Mouse (Mus musculus): ENCODE results near the gene Olfr961.

Olfr961 gene

DNA sequence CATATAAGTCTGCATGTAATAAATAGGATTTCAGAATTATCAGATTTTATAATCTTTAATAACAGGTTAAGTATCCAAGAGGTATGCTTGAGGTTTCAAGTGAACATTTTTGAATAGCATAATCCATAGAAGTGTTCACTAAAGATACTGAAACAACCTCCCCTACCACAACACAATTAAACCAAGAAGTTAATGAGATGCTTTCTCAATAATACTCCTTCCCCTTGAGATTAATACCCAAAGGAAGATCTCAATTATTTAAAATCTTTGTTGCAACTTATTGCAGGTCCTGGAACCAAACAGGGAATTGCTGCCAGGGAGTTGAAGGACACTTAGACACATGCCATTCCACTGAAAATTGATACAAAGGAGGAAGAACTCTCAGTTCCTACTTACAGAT lies at the start of gene Olfr961:
Gene Olfr961 (plus strand): TSS at position 301 of the 400 bp plus-strand sequence.
- no peak for DNase-seq (ENCODE audit: low spot score)

DNA sequence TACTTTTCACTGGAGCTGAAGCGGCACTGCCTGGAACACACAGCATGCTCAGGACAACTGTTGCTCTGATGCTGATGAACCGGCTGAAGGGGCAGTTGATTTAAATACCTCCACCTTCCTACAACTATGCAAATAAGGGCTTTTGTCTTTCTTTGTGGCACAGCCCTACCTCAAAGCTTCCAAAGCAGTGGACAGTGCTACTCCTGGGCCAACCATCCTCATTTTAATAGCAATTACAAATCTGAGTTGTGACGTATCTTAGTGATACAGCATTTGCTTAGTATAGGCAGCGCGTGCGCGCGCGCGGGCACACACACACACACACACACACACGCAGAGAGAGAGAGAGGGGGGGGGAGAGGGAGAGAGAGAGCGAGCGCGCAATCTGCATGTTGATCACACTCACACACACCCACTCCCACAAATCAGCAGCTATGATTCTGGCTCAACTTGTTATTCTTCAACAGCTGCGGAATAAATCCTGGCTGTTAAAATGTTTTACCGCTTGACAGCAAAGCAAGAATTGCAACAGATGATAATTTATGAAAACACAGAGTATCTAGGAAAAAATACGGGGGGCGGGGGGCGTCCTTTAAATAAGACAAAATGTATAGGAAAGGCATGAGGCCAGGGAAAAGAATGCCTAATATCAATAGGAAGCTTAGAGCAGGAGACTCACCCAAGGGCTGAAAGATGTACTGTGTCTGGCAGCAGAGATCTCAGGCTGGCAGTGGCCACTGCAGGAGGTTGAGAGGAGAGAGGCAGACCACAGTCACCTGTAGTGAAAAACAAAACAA lies 42.2 kb upstream of the Olfr961 start:
- no peak for DNase-seq (ENCODE audit: low spot score)

DNA sequence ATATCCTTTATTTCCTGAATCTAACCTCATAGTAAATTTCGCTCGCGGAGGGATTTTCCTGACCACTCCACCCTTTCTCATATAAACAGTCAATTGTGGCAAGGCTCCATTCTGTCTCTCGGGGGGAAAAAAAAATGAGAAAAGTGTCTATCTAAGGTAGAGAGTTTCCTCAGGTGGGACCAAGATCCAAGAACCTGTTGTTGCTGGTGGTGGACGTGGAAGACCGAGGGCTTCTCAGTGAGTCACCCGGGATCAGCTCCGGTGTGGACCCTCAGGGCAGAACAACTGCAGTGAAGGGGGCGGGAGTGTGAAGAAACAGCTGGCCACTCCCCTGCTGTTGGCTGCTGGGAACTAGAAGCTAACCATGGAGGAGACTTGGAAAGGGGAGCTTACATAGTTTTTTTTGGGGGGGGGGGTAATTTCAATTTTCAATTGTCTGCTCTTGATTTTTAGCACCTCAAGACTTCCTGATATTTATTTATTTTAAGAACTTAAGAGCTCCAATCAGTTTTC lies 41.5 kb upstream of the Olfr961 start:
- no peak for DNase-seq (ENCODE audit: low spot score)

DNA sequence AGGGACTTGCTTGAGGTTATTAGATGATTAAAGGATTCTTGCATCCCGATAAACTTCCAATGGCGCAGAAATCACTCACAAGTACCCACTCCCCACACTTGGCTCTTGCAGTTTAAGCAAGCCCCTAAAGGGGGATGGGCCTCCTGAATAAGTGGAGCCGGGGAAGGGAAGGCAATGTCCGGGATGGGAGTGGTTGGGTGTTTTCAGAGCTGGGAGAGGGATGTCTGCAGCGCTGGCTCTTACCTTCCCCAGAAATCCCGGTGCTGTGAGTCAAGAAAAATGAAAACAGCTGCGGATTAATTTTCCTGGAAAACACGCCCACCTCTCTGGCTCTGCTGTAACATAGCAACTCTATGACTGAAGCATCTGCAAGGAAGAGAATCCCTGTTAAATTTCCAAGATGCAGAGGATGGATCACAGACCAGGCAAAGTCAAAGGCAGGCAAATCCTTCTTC lies 40.9 kb upstream of the Olfr961 start, which contains the start of gene AW551984:
Gene AW551984 (minus strand): TSS at position 405 of the 455 bp plus-strand sequence.
- no peak for DNase-seq (ENCODE audit: low spot score)

DNA sequence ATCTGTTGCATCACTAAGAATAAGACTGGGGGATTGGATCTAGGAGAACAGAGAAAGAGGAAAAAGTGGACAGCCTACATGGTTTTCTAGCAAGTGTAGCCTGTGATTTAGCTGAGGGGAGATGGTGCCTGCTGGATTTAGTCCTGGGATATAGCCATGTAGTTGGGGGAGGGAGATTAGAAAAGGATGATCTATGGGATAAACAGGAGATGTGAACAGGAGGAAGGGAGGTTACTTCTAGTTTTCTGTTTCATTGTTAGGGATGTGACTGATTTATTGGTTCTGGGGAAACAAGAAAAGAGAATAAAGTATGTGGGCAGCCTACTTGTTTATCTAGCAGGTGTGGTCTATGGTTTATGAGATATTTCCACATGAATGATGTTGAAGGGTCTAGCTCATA lies 36.4 kb upstream of the Olfr961 start:
- no peak for DNase-seq (ENCODE audit: low spot score)

DNA sequence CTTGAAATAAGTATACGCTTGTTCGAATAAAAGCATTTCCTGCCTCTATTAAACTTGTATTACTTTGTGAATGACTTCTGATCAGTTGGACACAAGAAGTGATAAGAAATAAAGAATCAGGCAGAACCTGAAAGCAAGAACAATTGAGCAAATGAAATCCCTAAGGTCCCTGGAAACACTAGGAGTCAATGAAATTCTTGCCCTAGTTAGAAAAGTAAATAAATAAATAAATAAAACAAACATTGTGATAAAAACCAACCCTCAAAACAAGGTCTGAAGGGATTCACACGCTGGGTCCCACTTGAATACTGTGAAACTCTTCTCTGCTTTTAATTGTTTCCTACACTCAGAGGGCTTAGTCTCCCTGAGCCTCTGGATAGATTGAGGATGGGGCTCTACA lies 34.5 kb upstream of the Olfr961 start, which contains the start of gene Olfr148:
Gene Olfr148 (plus strand): TSS at position 301 of the 400 bp plus-strand sequence.
- DNase-seq (ENCODE audit: low spot score): no peak

DNA sequence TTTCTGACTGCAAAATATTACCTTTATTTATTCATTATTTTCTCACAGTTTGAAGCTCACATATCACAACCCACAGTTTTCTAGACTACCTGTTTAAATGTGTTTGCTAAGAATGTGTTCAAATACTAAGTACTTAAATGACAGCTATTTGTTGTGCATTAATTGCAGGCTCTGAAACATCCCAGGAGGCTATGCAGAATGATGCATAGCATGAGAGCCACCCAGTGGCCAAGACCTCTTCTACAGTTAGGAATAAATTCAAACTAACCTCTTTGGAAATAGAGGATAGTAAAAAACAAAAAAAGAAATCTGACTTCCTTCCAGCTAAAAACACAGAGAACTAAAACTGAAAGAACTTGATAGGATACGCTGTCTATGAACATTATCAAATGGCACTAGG lies 32.9 kb upstream of the Olfr961 start:
- DNase-seq (ENCODE audit: low spot score): no peak

DNA sequence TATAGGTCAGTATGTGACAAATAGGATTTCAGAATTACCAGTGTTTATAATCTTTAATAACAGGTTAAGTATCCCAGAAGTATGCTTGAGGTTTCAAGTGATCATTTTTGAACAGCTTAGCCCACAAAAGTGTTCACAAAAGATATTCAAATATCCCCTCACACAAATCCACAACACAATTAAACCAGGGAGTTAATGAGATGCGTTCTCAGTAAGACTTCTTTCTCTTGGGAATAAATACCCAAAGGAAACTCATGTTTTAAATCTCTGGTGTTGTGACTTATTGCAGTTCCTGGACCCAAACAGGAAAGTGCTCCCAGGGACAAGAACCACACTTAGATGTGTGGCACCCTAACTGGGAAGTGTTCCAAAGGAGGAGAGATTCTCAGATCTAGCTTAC lies 23.8 kb upstream of the Olfr961 start, which contains the start of gene Olfr960:
Gene Olfr960 (plus strand): TSS at position 301 of the 400 bp plus-strand sequence.
- DNase-seq (ENCODE audit: low spot score): no peak

DNA sequence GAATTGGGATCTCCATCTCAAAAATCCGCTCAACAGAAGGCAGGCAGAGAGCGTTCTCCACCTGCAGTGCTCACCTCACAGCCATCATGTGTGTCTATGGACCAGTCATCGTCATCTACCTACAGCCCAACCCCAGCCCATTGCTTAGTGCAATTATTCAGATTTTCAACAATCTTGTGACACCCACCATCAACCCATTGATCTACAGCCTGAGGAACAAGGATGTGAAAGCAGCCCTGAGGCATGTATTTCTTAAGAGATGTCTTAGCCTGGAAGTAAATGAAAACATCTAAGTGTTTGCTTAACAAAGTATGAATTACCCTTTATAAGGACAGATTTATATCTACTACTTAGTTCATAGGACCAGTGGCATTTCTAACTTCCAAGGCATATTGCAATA lies 21.1 kb upstream of the Olfr961 start:
- DNase-seq (ENCODE audit: low spot score): no peak

DNA sequence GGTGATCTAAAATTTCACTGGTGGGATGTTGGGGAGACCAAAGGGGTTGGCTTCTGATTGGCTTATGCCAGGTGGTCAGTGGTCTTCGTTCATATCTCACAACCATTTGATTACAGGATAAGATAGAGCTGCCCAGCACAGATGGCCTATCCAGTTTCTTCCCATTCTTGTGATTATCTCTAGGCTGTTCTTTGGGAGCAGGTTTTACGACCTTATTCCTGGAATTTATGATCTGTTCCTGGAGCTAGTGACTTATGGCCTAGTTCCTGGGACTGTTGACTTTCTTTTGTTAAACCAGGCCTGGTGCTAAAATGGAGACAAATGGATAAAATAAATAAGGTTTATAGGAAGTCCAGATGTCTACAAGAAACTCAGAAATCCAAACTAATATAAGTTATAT lies 20.2 kb upstream of the Olfr961 start:
- no peak for DNase-seq (ENCODE audit: low spot score)

DNA sequence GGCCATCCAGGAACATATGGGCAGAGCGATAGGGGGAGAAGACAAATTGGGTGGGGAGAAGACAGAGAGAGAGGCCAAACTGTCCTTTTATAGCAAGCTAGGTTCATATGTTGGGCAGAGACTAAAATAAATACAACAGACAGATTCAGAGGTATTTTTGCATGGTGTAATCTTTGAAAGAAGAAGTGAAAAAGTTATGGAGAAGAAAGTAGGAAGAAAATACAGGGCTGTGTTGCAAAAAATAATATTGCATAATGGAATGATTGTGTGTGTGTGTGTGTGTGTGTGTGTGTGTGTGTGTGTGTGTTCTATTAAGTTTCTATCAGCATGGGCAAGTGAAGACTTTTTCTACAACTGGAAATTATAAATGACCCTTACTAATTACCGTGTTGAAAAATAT lies 15.8 kb upstream of the Olfr961 start:
- no peak for DNase-seq (ENCODE audit: low spot score)

DNA sequence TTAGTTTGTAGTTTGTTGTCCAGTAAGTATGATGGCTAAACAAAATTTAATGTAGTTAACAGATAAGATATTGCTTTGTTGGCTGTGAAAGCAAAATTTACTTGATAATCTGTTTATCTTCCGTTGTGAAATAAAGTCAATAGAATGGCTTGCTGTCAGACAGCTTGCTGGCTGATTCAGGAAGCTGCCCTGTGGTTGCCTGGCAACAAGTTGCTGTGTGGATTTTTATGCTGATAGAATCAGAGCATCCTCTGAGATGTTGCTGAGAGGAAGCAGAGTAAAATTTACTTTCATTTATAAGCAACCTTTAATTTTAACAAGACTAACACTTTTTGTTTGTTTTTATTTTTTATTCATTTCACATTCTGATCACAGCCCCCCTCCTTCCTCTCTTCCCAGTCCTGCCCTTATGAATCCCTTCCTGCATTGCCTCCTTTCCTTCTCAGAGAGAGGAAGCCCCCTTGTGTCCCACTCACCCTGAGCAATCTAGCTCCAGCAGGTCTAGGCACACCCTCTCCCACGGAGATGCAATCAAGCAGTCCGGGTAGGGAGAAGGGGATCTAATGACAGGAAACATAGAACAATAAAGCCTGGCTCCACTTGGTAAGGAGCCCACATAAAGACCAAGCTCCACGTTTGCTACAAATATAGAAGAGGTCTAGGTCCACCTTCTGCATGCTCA lies 10.8 kb upstream of the Olfr961 start:
- DNase-seq (ENCODE audit: low spot score): no peak

DNA sequence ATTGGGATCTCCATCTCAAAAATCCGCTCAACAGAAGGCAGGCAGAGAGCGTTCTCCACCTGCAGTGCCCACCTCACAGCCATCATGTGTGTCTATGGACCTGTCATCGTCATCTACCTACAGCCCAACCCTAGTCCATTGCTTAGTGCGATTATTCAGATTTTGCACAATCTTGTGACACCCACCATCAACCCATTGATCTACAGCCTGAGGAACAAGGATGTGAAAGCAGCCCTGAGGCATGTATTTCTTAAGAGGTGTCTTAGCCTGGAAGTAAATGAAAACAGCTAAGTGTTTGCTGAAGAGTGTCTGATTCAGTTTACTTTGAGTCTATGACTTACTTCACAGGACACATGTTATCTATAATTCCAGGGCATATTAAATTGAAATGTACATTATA lies 2.5 kb downstream of the Olfr961 start:
- no peak for DNase-seq (ENCODE audit: low spot score)

DNA sequence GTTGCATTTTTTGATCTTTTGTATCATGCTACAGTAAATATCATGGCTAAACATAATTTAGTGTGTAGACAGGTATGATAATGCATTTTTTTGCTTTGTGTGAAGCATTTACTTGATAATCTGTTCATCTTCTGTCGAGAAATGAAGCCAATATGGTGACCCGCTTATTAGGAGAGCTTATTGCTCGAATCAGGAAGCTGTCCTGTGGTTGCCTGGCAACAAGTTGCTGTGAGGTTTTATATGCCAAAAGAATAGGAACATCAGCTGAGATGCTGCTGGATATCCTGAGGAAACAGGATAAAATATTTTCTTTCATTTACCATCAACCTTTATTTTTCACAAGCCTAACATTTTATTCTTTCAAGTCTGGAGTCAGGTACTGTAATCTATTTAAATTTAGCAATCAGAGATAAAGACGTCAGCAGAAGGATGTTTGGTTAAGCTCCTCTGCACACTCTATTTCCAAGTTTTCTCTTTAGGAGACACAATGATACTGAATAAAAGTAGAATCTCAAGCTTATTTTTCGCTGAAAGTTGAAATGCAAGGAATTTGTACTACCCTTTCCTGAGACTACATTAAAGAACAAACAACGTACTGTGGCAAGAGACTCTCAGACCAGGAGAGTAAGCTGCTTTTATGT lies 10.0 kb downstream of the Olfr961 start:
- DNase-seq (ENCODE audit: low spot score): no peak

DNA sequence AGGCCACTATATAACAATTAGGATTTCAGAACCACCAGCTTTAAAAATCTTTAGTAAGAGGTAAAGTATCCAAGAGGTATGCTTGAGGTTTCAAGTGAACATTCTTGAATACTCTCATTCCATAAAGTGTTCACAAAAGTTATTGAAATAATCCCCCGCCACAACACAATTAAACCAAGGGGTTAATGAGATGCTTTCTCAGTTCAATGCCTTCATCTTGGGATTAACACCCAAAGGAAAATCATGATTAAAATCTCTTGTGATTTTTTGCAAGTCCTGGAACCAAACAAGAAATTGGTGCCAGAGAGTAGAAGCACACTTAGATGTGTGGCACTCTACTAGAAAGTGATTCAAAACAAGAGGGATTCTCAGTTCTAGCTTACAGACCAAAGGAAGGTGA lies 22.0 kb downstream of the Olfr961 start, which contains the start of gene Olfr963:
Gene Olfr963 (plus strand): TSS at position 301 of the 400 bp plus-strand sequence.
- no peak for DNase-seq (ENCODE audit: low spot score)

DNA sequence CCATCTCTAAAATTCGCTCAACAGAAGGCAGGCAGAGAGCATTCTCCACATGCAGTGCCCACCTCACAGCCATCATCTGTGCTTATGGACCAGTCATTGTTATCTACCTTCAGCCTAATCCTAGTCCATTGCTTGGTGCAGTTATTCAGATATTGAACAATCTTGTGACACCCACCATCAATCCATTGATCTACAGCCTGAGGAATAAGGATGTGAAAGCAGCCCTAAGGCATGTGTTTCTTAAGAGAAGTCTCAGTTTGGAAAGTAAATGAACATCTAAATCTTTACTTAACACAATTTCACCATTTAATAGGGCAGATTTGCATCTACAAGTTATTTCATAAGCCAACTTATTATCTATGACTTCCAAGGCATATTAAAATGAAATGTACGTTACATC lies 24.8 kb downstream of the Olfr961 start:
- no peak for DNase-seq (ENCODE audit: low spot score)

DNA sequence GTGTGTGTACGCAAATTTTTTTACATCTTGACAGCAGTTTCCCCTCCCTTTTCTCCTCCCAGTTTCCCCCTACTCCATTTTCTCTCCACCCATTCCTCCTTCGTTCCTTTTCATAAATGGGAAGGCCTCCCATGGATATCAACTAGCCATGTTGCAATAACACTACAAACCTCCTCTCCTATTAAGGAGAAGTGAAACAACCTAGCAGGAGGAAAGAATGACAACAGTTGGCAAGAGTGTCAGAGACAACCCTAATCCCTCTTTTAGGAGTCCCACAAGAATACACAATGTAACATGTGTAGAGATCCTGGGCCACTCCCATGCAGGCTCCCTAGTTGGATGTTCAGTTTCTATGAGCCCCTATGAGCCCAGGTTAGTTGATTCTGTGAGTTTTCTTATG lies 29.9 kb downstream of the Olfr961 start:
- DNase-seq (ENCODE audit: low spot score): no peak

DNA sequence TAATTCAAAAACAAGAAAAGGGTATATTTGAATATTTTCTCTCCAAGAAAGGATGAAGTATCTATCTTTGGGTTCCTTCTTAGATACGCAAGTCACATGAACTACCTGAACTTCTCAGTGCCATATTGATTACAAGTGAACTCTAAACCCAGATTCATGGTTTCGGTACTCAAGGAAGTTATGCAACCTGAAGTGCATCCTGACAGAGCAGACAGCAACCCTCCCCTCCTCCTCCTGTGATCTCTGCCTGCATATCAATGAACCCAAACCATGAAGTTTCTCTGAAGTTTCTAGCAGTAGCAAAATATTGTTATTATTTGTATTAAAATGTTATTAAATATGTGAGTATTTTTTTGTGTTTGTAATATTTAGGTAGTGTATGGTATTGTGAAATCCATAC lies 33.7 kb downstream of the Olfr961 start:
- DNase-seq (ENCODE audit: low spot score): no peak

DNA sequence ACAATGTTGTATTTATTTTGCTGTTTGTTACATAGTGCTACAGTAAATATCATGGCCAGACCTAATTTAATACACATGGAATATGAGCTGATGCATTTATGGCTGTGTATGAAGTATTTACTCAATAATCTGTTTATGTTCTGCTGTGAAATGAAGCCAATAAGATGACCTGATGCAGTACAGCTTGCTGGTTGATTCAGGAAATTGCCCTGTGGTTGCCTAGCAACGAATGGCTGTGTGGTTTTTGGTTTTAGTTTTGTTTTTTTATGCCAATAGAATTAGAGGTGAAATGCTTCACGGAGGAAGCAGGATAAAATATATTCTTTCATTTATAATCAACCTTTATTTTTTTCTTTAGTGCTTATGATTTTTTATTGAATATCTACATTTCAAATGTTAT lies 34.4 kb downstream of the Olfr961 start:
- DNase-seq (ENCODE audit: low spot score): no peak
